Mouse (Mus musculus): Measurements from ENCODE around the gene Serinc5. TPM values are rescaled to one million over a fixed set of nuclear protein-coding genes. Genes with fewer than 3 reads are reported as not detected.

Gene Serinc5
- polyA plus RNA-seq, 1 experiment from 2014 or later = 18.7 TPM

DNA sequence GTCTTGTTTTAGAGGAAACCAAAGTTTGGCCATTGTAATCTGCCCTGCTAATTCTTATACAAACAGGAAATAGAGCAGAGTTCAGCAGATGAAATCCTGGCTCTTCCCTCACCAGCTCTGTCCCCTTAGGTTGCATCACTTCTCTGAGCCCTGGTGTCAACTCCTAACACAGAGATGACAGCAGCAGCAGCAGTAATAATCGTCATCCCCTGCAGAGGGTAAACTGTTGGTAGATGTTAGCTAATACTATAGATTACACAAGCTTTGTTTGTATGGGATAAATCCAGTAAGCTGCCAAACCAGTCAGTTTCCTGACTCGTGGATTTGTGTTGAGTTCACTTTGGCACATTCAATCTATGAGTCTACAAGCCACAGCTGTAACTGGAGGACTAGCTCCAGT, 40.1 kb downstream of the Serinc5 start:
- 75% methylated on average over 2 of the region's 2 CpGs for WGBS
- H3K9me3 ChIP-seq (replicated peaks) = no peaks in the 10 kb centered on the region
- H3K27me3 ChIP-seq = no peaks in the 10 kb centered on the region
- ATAC-seq (ENCODE audit: low FRiP score) = no peak
- H3K9ac ChIP-seq = no peak overlapping the region
- H3K4me1 ChIP-seq = peaks cover 5% of the 10 kb centered on the region; the same call in 1 of the 2 replicates
- no peak overlapping the region for H3K4me2 ChIP-seq (replicated peaks)
- no peaks in the 10 kb centered on the region for H3K36me3 ChIP-seq
- no peak overlapping the region for H3K4me3 ChIP-seq
- H3K27ac ChIP-seq = no peak overlapping the region

DNA sequence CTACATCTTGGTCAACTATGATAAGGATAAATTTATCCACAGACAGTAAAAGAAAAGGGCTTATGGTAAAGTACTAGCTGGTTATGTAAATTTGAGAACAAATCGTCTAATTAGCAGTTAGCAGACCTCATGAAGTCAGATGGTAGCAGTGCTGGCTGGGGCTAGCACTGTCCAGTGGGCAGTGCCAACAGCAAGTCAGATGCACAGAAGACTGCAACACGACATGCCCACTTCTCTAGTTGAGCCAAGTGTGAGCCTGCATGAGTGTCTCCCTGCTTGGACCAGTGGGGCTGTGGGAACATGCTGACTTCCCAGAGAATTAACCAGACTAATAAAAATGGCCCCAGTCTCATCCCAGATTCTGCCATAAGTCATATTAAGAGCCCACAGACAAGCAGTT, 41.6 kb downstream of the Serinc5 start:
- no peaks in the 10 kb centered on the region for H3K27me3 ChIP-seq
- no peak overlapping the region for H3K27ac ChIP-seq
- no peak overlapping the region for H3K4me3 ChIP-seq
- no peak for ATAC-seq (ENCODE audit: low FRiP score)
- WGBS = 79% methylated on average over 2 of the region's 2 CpGs
- peaks cover 5% of the 10 kb centered on the region; the same call in 1 of the 2 replicates for H3K4me1 ChIP-seq
- H3K36me3 ChIP-seq = no peaks in the 10 kb centered on the region
- no peak overlapping the region for H3K9ac ChIP-seq
- H3K9me3 ChIP-seq (replicated peaks) = no peaks in the 10 kb centered on the region
- no peak overlapping the region for H3K4me2 ChIP-seq (replicated peaks)

DNA sequence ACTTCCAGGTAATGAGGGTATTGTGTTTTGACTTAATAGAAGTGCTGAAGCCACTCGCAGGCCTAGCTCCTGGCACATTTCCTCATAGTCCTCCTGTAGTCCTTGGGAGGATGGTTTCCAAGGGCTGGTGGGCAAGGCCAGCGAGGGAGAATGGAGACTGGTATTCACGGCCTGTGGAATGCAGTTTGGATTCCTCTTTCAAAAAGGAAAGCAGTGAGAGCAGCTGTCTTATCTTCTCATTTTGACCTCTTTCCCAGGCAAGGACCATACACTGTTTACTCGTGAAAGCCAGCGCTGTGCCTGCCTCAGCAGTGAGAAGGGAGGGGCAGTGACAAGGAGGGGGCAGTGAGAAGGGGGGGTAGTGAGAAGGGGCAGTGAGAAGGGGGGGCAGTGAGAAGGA, 42.4 kb downstream of the Serinc5 start:
- no peaks in the 10 kb centered on the region for H3K36me3 ChIP-seq
- ATAC-seq (ENCODE audit: low FRiP score) = no peak
- 34% methylated on average over 5 of the region's 5 CpGs for WGBS
- H3K9ac ChIP-seq = no peak overlapping the region
- H3K9me3 ChIP-seq (replicated peaks) = no peaks in the 10 kb centered on the region
- H3K4me3 ChIP-seq = no peak overlapping the region
- peaks cover 5% of the 10 kb centered on the region; the same call in 1 of the 2 replicates for H3K4me1 ChIP-seq
- H3K27ac ChIP-seq = no peak overlapping the region
- H3K27me3 ChIP-seq = no peaks in the 10 kb centered on the region
- H3K4me2 ChIP-seq (replicated peaks) = no peak overlapping the region

DNA sequence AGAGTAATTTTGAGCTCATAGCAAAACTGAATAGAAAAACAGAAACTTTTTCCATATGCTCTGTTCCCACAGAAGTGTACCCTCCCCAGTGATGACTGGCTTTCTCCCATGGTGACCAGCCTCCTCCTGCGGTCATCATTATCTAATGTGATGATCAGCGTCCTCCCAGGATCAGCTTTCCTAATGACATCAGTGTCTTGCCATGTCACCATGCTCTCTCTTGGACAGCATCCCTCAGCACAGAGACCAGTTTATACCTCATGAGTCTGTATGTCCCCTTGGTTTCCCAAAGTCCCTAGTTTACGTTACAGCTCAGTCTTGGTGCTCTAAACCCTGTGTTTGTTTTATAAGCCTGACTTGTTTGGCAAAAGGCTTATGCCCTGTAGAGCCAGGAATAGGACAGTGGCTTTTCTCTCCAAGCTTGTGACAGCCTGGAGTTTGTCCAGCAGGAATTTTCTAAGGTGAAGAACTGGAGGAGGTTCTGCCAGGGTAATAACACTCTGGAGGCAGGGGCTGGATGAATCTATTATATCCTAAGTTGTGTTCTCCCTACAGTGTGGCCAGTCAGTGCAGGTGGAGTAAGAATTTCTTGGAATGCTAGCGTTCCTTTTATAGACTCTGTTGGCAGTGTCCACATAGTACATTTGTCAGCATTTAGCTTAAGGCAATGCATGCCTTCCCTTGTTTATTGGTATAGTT, 46.1 kb downstream of the Serinc5 start:
- peaks cover 5% of the 10 kb centered on the region; the same call in 1 of the 2 replicates for H3K4me1 ChIP-seq
- H3K9ac ChIP-seq = no peak overlapping the region
- 0 out of 2 replicates have a peak, but pooled peaks cover 2% of the 10 kb centered on the region for H3K36me3 ChIP-seq
- no peak overlapping the region for H3K27ac ChIP-seq
- WGBS = 76% methylated on average over 4 of the region's 4 CpGs
- H3K4me2 ChIP-seq (replicated peaks) = no peak overlapping the region
- ATAC-seq (ENCODE audit: low FRiP score) = no peak
- no peaks in the 10 kb centered on the region for H3K9me3 ChIP-seq (replicated peaks)
- no peak overlapping the region for H3K4me3 ChIP-seq
- H3K27me3 ChIP-seq = no peaks in the 10 kb centered on the region

DNA sequence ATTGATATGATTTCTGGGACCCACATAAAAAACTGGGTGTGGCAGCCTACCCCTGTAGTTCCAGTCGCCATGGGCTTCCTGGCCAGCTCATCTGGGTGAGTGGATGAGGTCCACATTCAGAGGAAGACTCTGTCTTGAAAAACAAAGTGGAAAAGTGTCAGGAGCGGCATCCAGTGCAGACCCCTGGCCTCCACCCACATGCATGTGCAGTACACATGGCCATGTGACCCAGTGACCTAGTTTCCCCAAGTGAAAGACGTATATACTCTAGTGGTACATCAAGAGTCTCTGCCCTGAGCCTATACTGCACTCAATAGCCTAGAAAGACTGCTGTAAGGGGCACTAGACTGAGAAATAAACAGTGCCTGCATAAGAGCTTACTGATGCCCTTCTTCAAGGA, 48.7 kb downstream of the Serinc5 start:
- Histone ChIP-seq H3K9me3 (replicated peaks) (no peaks in the 10 kb centered on the region), H3K9ac (no peak overlapping the region), H3K4me2 (replicated peaks) (no peak overlapping the region), H3K27me3 (no peaks in the 10 kb centered on the region), H3K4me1 (no peaks in the 10 kb centered on the region), H3K27ac (no peak overlapping the region), H3K4me3 (no peak overlapping the region), H3K36me3 (0 out of 2 replicates have a peak, but pooled peaks cover 2% of the 10 kb centered on the region)
- 91% methylated on average over 3 of the region's 3 CpGs for WGBS
- no peak for ATAC-seq (ENCODE audit: low FRiP score)

DNA sequence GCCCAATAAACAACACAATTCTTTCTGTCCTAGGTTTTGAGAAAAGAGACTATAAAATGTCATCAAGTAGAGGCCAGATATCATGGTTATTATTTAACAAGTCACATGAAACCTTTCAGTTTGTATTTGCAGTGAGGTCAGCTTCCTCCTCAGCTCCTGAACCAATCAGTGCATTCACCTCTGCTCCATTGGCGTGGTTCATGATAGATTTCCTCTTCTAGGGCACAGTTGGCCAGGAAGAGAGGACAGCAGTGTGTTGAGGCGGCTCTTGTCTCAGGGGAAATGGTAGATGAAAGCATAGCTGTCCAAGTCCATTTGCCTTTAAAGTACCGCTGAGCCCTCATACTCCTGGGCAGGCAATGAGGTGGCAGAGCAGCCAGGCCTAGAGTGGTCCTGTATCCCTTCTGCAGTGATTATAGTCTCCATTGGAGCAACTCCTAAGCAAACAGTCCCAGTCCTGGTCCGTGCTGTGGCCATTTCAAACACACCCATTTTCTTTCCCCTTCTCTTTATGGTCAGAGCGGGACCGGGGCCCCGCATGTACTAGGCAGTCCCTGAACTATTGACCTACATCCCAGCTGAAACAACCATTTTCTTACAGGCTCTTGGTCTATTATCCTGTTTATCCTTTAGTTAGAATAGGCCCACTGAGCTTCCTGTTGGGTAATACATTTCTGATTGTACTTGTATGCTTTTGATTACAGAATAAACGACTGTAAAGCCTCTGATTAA, 51.8 kb downstream of the Serinc5 start:
- WGBS = 69% methylated on average over 8 of the region's 8 CpGs
- Histone ChIP-seq H3K4me2 (replicated peaks) (no peak overlapping the region), H3K27me3 (no peaks in the 10 kb centered on the region), H3K9ac (no peak overlapping the region), H3K36me3 (0 out of 2 replicates have a peak, but pooled peaks cover 2% of the 10 kb centered on the region), H3K9me3 (replicated peaks) (no peaks in the 10 kb centered on the region), H3K4me3 (no peak overlapping the region), H3K27ac (no peak overlapping the region), H3K4me1 (no peaks in the 10 kb centered on the region)
- ATAC-seq (ENCODE audit: low FRiP score) = no peak

DNA sequence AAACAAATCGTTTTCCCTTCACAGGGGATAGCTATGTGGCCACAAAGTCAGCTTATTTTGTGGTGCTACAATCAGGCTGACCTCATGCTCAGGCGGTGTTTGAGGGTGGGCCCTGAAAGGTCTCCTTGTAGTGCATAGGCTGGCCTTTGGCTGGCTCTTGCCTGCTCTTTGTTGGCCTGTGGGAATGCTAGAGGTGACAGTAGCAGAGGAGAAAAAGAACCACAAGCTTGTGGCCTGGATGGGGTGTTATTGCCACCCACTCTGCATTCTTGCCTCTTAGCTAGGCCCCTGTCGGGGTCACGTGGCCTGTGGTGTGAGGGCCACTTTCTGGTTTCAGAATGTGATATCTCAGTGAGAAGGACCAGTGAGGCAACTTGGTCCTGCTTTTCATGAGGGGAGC, 54.1 kb downstream of the Serinc5 start:
- Histone ChIP-seq H3K27me3 (no peaks in the 10 kb centered on the region), H3K4me3 (no peak overlapping the region), H3K36me3 (0 out of 2 replicates have a peak, but pooled peaks cover 2% of the 10 kb centered on the region), H3K4me2 (replicated peaks) (no peak overlapping the region), H3K27ac (no peak overlapping the region), H3K9ac (no peak overlapping the region), H3K9me3 (replicated peaks) (no peaks in the 10 kb centered on the region), H3K4me1 (no peaks in the 10 kb centered on the region)
- 79% methylated on average over 4 of the region's 4 CpGs for WGBS
- no peak for ATAC-seq (ENCODE audit: low FRiP score)

DNA sequence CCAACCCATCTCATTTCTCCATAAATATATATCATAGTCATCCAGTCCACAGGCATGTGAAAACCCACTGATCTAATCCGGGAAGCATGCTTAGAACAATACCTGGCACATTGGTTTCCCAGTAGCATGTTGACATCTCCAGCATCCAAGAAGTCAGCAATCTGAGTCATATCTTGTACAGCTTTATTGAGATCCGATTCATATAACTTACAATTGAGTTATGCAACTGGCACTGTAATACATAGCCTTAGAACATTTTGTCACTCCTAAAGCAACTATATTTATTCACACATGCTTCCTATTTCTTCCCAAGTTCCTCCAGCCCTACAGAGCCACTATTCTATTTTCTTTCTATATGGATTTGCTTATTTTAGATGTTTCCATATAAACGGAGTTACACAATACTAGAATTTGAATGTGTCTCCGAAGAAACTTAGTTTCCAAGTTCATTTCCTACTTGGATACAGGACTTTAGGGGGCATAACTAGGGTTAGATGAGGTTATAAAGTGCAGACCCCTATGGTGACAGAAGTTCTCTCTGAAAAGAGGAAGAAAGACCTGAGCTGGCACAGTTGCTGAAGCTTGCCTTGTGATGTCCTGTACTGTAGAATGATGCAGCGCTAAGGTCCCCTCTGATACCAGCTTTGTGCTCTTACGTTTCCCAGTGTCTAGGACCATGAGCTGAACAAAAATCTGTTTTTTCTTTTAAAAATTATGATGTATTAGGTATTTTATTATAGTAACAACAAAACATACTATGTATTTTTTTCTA, 57.5 kb downstream of the Serinc5 start:
- H3K27ac ChIP-seq = no peak overlapping the region
- WGBS = 94% methylated on average over 6 of the region's 6 CpGs
- no peak for ATAC-seq (ENCODE audit: low FRiP score)

DNA sequence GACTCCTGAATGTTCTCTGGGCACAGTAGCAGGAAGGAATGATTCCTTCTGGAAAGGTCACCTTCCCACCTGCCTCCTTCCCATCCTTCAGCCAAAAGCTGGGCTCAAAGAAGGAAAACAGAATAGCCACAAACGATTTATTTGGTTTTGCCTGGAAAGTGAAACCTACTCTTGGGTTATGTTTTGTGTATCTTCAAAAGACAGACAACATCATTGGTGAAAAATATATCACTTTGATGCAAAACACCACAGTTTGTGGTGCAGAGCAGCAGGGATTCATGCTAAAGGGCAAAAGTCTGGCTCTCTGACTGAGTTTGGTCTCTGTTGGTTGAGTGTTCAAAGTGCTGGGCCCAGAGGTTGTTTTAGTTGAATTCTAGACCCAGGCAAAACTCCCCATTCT, 60.8 kb downstream of the Serinc5 start:
- H3K4me3 ChIP-seq = no peak overlapping the region
- H3K4me2 ChIP-seq (replicated peaks) = no peak overlapping the region
- WGBS = 85% methylated on average over 1 of the region's 1 CpGs
- no peaks in the 10 kb centered on the region for H3K27me3 ChIP-seq
- no peaks in the 10 kb centered on the region for H3K9me3 ChIP-seq (replicated peaks)
- no peak overlapping the region for H3K9ac ChIP-seq
- ATAC-seq (ENCODE audit: low FRiP score) = no peak
- no peaks in the 10 kb centered on the region for H3K36me3 ChIP-seq
- peaks cover 4% of the 10 kb centered on the region; the same call in 1 of the 2 replicates for H3K4me1 ChIP-seq
- H3K27ac ChIP-seq = no peak overlapping the region

More for the DNA sequence above, 57.5 kb downstream of the Serinc5 start:
- no peaks in the 10 kb centered on the region for H3K9me3 ChIP-seq (replicated peaks)
- H3K4me3 ChIP-seq = no peak overlapping the region
- H3K9ac ChIP-seq = no peak overlapping the region
- no peaks in the 10 kb centered on the region for H3K36me3 ChIP-seq
- H3K4me1 ChIP-seq = no peaks in the 10 kb centered on the region
- no peak overlapping the region for H3K4me2 ChIP-seq (replicated peaks)
- no peaks in the 10 kb centered on the region for H3K27me3 ChIP-seq

DNA sequence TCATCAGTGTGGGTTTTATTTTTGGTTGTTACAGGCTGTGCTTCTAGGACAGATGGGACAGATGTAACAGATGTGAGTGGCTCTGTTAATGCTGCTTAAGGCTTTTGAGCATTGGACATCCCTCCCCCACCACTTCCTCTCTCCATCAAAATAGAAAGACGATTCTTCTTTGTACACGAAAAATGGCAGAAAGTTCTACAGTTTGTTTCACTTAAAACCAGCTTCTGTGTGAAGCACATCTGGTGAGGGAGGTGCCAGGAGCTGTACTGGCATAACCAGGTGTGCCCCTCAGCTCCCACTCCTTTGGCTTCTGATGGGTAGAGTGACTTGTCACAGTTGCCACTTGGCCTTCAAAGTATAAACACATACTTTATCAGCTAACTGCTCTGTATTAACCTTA, 63.8 kb downstream of the Serinc5 start:
- H3K9ac ChIP-seq = no peak overlapping the region
- ATAC-seq (ENCODE audit: low FRiP score) = no peak
- no peaks in the 10 kb centered on the region for H3K9me3 ChIP-seq (replicated peaks)
- no peak overlapping the region for H3K27ac ChIP-seq
- H3K4me3 ChIP-seq = no peak overlapping the region
- no peaks in the 10 kb centered on the region for H3K27me3 ChIP-seq
- 56% methylated on average over 2 of the region's 2 CpGs for WGBS
- H3K4me2 ChIP-seq (replicated peaks) = no peak overlapping the region
- H3K4me1 ChIP-seq = peaks cover 4% of the 10 kb centered on the region; the same call in 1 of the 2 replicates
- H3K36me3 ChIP-seq = no peaks in the 10 kb centered on the region

DNA sequence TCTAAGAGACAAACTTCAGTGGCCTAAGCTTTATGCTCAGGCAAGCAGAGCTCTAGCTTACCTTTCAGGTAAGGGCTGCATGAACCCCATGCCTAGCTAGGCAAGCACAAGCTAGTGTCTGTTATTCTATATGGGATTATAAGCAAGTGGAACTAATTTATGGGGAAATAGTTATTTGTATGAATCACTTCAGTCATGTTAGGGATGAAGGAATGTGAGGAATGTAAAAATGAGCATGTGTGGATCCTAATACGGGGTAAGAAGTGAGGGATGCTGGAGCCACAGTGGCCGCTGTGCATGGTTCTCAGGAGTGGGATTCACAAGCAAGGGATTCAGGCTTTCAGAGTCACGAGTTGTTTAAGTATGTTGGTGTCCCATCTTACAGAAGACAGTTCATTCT, 64.4 kb downstream of the Serinc5 start:
- no peaks in the 10 kb centered on the region for H3K36me3 ChIP-seq
- no peaks in the 10 kb centered on the region for H3K27me3 ChIP-seq
- H3K4me3 ChIP-seq = no peak overlapping the region
- H3K4me1 ChIP-seq = peaks cover 4% of the 10 kb centered on the region; the same call in 1 of the 2 replicates
- H3K27ac ChIP-seq = no peak overlapping the region
- H3K9ac ChIP-seq = no peak overlapping the region
- H3K9me3 ChIP-seq (replicated peaks) = no peaks in the 10 kb centered on the region
- WGBS = 76% methylated on average over 3 of the region's 3 CpGs
- no peak for ATAC-seq (ENCODE audit: low FRiP score)
- H3K4me2 ChIP-seq (replicated peaks) = no peak overlapping the region

DNA sequence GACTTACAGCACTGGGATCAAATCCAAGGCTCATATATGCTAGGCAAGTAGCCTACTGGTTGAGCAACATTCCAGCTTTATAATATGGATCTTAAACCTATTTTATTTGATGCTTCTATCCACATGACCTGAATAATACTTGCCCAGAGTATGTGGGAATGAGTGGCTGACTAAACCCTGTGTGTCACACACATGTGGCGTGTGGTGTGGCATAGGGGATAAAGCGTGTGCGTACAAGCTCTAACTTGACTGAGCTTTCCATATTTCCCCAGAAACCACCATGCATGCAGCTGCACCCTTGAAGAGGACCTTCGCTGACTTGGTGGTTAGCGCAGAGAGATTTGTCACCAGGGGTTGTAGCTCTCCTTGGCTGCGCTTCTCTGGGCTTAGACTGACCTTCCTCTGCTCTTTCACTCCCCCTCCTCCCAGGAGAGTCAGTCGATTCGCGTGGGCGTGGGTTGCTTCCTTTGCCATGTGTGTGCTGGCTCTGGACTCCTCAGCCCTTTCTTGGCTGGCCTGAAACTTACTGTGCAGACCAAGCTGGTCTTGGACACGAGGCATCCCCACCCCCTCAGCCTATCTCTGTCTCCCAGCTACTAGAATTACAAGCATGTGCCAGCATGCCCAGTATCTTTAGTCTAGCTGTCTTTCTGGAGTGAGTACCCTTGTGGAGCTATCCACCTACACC, 65.2 kb downstream of the Serinc5 start:
- WGBS = 73% methylated on average over 11 of the region's 11 CpGs
- no peaks in the 10 kb centered on the region for H3K27me3 ChIP-seq
- ATAC-seq (ENCODE audit: low FRiP score) = no peak
- H3K9me3 ChIP-seq (replicated peaks) = no peaks in the 10 kb centered on the region
- H3K4me2 ChIP-seq (replicated peaks) = no peak overlapping the region
- H3K27ac ChIP-seq = no peak overlapping the region
- H3K36me3 ChIP-seq = no peaks in the 10 kb centered on the region
- H3K4me1 ChIP-seq = peaks cover 4% of the 10 kb centered on the region; the same call in 1 of the 2 replicates
- H3K9ac ChIP-seq = no peak overlapping the region
- no peak overlapping the region for H3K4me3 ChIP-seq
